ENCODE assay signal across 26 mouse cellular contexts in the genomic region with DNA sequence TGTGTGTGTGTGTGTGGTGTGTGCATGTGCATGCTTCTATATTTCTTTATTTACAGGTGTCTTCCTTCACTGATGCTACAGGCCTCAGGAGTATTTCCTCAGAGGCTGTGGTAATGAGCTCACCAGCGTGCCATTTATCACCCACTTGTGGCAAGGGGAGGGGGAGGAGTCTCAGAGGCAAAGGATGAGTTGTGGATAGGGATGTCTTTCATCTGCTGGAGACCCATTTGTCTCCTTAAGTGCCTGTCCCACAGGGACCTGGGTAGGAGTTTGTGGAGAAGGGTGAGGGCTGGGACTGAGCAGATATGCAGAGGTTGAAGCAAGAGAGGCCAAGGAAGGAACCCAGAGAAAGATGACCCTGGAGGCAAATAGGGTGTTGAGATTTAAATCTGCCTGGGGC.
DNase-seq lines count a peak whose midpoint lies in the region; ATAC-seq and TF ChIP-seq lines count a peak whose summit lies in the region.
"Had no signal": no experiment of that assay in that cellular context is flagged by ENCODE, and none has a peak within 500 bp of the region (broad histone marks: within the 10 kb centered on the region; RNA-seq: fewer than 3 reads in every experiment).

No protein-coding gene starts in this region.

- no peak overlapping the region for H3K4me3 ChIP-seq in hindbrain, embryonic 12.5 days
- H3K4me3 ChIP-seq in hindbrain, postnatal 0 days (ENCODE audit: low read length) = no peak overlapping the region
- H3K4me3 ChIP-seq in forebrain, embryonic 13.5 days = no peak overlapping the region
- H3K4me3 ChIP-seq: embryonic facial prominence, embryonic 13.5 days; heart, embryonic 13.5 days; liver, embryonic 15.5 days; lung, embryonic 15.5 days; midbrain, embryonic 15.5 days; myocyte; stomach, embryonic 15.5 days had no signal

- H3K27me3 ChIP-seq in hindbrain, embryonic 12.5 days = no peaks in the 10 kb centered on the region
- H3K27me3 ChIP-seq in hindbrain, postnatal 0 days (ENCODE audit: insufficient read depth, low read length) = no peaks in the 10 kb centered on the region
- no peaks in the 10 kb centered on the region for H3K27me3 ChIP-seq in forebrain, embryonic 13.5 days
- H3K27me3 ChIP-seq: embryonic facial prominence, embryonic 13.5 days; heart, embryonic 13.5 days; liver, embryonic 15.5 days; lung, embryonic 15.5 days; midbrain, embryonic 15.5 days; stomach, embryonic 15.5 days had no signal

- no peak for DNase-seq in hindbrain, postnatal 0 days (ENCODE audit: low spot score)
- DNase-seq in embryo, embryonic 9.5 days (ENCODE audit: extremely low spot score) = peak; percentile 25
- DNase-seq in mesoderm, embryonic 11.5 days (ENCODE audit: low read depth, low spot score) = peak; percentile 67
- DNase-seq in left cerebral cortex, postnatal 14 days (ENCODE audit: low spot score in 2 of 2) = no peak
- DNase-seq in heart, postnatal 10 days = no peak
- DNase-seq: adrenal gland, postnatal 25 days; cerebellum, adult 8-10 months; cerebellum, postnatal 36 days; heart, adult 11 months; kidney, adult 18-20 months; layer of hippocampus, postnatal 36 days; liver; lung, postnatal 36 days; right cerebral cortex, postnatal 4 days; thymus, postnatal 25 days had no signal

- WGBS in hindbrain, embryonic 12.5 days = 30% methylated on average over 1 of the region's 1 CpGs
- 52% methylated on average over 1 of the region's 1 CpGs for WGBS in hindbrain, postnatal 0 days
- 73% methylated on average over 1 of the region's 1 CpGs for WGBS in forebrain, embryonic 13.5 days

- no peak overlapping the region for H3K9ac ChIP-seq in hindbrain, embryonic 12.5 days
- H3K9ac ChIP-seq in hindbrain, postnatal 0 days (replicated peaks; ENCODE audit: low read length) = no peak overlapping the region
- no peak overlapping the region for H3K9ac ChIP-seq in forebrain, embryonic 13.5 days
- H3K9ac ChIP-seq: embryonic facial prominence, embryonic 13.5 days; heart, embryonic 13.5 days; liver, embryonic 15.5 days; lung, embryonic 15.5 days; midbrain, embryonic 15.5 days; stomach, embryonic 15.5 days had no signal

- H3K4me1 ChIP-seq in hindbrain, embryonic 12.5 days = peaks cover 14% of the 10 kb centered on the region
- 0 out of 2 replicates have a peak, but pooled peaks cover 11% of the 10 kb centered on the region for H3K4me1 ChIP-seq in hindbrain, postnatal 0 days (ENCODE audit: insufficient read depth, low read length)
- H3K4me1 ChIP-seq in forebrain, embryonic 13.5 days = peaks cover 20% of the 10 kb centered on the region; the same call in 1 of the 2 replicates
- H3K4me1 ChIP-seq: liver, embryonic 15.5 days; lung, embryonic 15.5 days; midbrain, embryonic 15.5 days; stomach, embryonic 15.5 days had no signal

- no peaks in the 10 kb centered on the region for H3K36me3 ChIP-seq in hindbrain, embryonic 12.5 days
- no peaks in the 10 kb centered on the region for H3K36me3 ChIP-seq in hindbrain, postnatal 0 days (ENCODE audit: insufficient read depth, low read length)
- no peaks in the 10 kb centered on the region for H3K36me3 ChIP-seq in forebrain, embryonic 13.5 days (ENCODE audit: poor library complexity, severe bottlenecking)
- H3K36me3 ChIP-seq: embryonic facial prominence, embryonic 13.5 days; heart, embryonic 13.5 days; liver, embryonic 15.5 days; lung, embryonic 15.5 days; midbrain, embryonic 15.5 days; stomach, embryonic 15.5 days had no signal

- H3K4me2 ChIP-seq in hindbrain, embryonic 12.5 days (replicated peaks) = no peak overlapping the region
- no peak overlapping the region for H3K4me2 ChIP-seq in hindbrain, postnatal 0 days (ENCODE audit: low read depth, low read length)
- no peak overlapping the region for H3K4me2 ChIP-seq in forebrain, embryonic 13.5 days
- H3K4me2 ChIP-seq: embryonic facial prominence, embryonic 13.5 days; heart, embryonic 13.5 days; liver, embryonic 15.5 days; lung, embryonic 15.5 days; midbrain, embryonic 15.5 days; stomach, embryonic 15.5 days had no signal

- no peak overlapping the region for H3K27ac ChIP-seq in hindbrain, embryonic 12.5 days
- no peak overlapping the region for H3K27ac ChIP-seq in hindbrain, postnatal 0 days
- no peak overlapping the region for H3K27ac ChIP-seq in forebrain, embryonic 13.5 days
- H3K27ac ChIP-seq: embryonic facial prominence, embryonic 13.5 days; heart, embryonic 13.5 days; liver, embryonic 15.5 days; lung, embryonic 15.5 days; midbrain, embryonic 15.5 days; stomach, embryonic 15.5 days had no signal

- H3K9me3 ChIP-seq in hindbrain, embryonic 12.5 days (replicated peaks) = no peaks in the 10 kb centered on the region
- no peaks in the 10 kb centered on the region for H3K9me3 ChIP-seq in hindbrain, postnatal 0 days (ENCODE audit: low read length)
- H3K9me3 ChIP-seq in forebrain, embryonic 13.5 days (replicated peaks) = no peaks in the 10 kb centered on the region
- H3K9me3 ChIP-seq: embryonic facial prominence, embryonic 13.5 days; heart, embryonic 13.5 days; liver, embryonic 15.5 days; lung, embryonic 15.5 days; midbrain, embryonic 15.5 days; stomach, embryonic 15.5 days had no signal

- intact Hi-C loops in left cerebral cortex, postnatal 14 days (cut with DNase I) = no loop called here
- intact Hi-C loops in heart, postnatal 10 days (cut with DNase I) = no loop called here

- TF ChIP-seq CTCF in hindbrain, postnatal 0 days (IDR thresholded peaks at IDR 0.05; ENCODE audit: low read depth) = no peak

- peak; percentile 61; the same call in 1 of the 2 replicates for ATAC-seq in hindbrain, embryonic 12.5 days (ENCODE audit: low FRiP score)
- no peak for ATAC-seq in hindbrain, postnatal 0 days
- 0 out of 2 replicates have a peak, but pooled peaks have one; percentile 45 for ATAC-seq in common myeloid progenitor, adult 5-6 weeks (replicated peaks; ENCODE audit: low read depth, poor library complexity, severe bottlenecking)
- no peak for ATAC-seq in forebrain, embryonic 13.5 days
- ATAC-seq: forebrain, embryonic 14.5 days; midbrain, embryonic 15.5 days had no signal

Comparison
In these comparisons a context has a peak if more than half of its experiments do, and no peak if none do; other contexts are left out.
1. ATAC-seq: peak in hindbrain, embryonic 12.5 days (single experiment) and common myeloid progenitor, adult 5-6 weeks (single experiment); none in hindbrain, postnatal 0 days (single experiment) and forebrain, embryonic 13.5 days (single experiment).
2. DNase-seq: peak in embryo, embryonic 9.5 days (single experiment) and mesoderm, embryonic 11.5 days (single experiment); none in hindbrain, postnatal 0 days (single experiment), left cerebral cortex, postnatal 14 days (0 of 2) and heart, postnatal 10 days (0 of 2).